Mouse (Mus musculus) layer of hippocampus, postnatal 25 days (tissue): ENCODE data around the gene Rhd. TPM values are rescaled to one million over a fixed set of nuclear protein-coding genes. Genes with fewer than 3 reads are reported as not detected.

Experiments
- DNase-seq, 2 experiments: peaks; one replicate each; pipeline ENCODE4 v3.0.0; 2022; ENCODE audit warnings: mixed read lengths in 2 of 2, low spot score in 1 of 2; ENCODE audit errors: extremely low spot score in 1 of 2
- total RNA-seq, 2 experiments: library from RNA; stranded (reverse); gene quantifications; 2 replicates each; pipeline ENCODE4 v1.2.3; 2021

Rhd gene
- total RNA-seq, 2 experiments from 2014 or later, result not detected

- no peak for DNase-seq
Measured at GRCm38 (mm10) chr4:134856056-134856455, 8.3 kb upstream of the Rhd start.

DNA sequence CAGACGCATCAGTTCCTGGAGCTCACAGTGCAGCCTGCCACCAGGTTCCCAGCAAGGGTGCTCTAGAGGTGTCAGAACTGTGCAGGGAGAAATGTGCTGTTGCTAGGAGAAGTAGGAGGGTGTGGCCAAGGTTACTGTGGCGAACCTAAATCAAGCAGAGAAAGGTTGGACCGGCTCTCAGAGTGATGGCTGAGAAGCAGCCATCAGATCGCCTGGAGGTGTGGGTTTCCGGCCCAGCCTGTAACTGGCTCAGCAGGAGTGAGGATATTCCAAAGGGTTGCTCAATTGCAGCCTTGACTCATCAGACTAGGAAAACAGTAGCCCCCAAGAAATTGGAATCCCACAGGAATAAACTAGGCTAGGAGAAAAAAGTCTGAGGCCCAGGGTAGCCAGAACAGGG lies 7.8 kb upstream of the Rhd start:
- no peak for DNase-seq

DNA sequence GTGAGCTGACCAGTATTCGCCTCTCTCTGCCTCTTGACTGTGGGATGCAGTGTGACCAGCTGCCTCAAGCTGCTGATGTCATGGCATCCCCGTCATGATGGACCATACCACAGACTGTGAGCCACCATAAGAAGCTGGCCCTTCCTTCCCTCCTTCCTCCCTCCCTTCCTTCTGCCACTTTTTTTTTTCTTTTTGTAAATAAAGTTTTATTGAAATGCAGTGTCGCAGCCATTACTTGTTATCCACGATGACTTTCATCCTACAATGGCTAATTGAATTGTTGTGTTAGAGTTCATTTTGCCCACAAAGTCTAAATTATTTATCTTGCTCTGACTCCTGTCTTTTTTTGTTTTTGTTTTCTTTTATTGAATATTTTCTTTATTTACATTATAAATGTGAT lies 5.8 kb upstream of the Rhd start:
- no peak for DNase-seq

DNA sequence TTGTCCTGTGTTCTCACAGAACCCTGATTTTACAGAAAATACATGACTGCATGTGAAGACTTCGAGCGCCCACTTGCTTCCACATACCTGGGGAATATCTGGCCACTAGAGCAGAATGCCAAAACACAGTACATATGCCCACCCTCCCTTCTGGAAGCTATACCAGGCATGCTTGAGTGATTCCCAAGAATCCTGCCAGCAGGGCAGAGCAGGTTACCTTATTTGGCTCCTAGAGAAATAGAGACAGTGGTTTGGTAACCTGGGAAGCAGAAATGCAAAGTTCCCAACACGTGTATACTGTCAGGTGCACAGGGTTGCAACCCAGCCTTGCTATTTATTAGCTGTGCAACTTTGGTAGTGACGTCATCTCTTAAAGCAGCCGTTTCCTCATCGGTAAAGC lies 2.5 kb upstream of the Rhd start:
- DNase-seq, result no peak

GRCm38 (mm10) chr4:134862996-134863395 lies 1.3 kb upstream of the Rhd start:
- DNase-seq, result no peak

GRCm38 (mm10) chr4:134865340-134865739 lies 1.0 kb downstream of the Rhd start:
- DNase-seq, result no peak

DNA sequence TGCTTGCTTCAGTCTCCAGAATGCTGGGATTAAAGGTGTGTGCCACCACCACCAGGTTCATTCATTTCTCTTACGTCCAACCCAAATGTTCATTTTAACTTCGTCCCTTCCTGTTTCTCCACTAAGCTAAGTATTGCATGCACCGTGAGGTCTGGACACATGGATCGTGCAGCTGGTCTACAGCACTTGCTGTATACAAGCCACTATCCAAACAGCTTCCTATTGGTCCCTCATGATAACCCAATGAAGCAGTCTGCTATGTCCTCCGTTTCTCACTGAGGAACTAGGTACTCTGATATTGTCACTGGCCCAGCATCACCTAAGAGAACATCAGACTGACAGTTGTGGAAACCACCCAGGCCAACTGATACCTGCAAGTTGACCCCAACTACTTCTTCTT lies 1.5 kb downstream of the Rhd start:
- DNase-seq, result no peak

GRCm38 (mm10) chr4:134867213-134867612 lies 2.9 kb downstream of the Rhd start:
- DNase-seq, result no peak

- DNase-seq, result no peak
Measured at GRCm38 (mm10) chr4:134867661-134868060, 3.3 kb downstream of the Rhd start.

DNA sequence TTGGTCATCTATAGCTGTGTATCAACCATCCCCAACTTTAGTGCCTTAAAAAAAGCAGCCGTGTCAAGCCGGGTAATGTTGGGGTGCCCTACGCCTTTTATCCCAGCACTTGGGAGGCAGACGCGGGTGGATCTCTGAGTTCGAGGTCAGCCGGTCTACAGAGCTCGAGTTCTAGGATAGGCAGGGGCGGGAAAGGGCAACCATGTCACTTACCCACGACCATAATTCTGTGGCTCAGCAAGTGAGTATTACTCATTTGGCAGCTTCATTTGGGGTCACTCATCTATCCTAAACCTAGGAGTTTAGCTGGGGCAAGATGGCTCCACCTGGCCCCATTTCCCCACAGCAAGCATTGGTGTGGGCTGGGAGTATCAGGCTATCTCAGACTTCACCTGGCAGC lies 3.7 kb downstream of the Rhd start:
- no peak for DNase-seq

- DNase-seq, result no peak
Measured at GRCm38 (mm10) chr4:134868490-134868889, 4.2 kb downstream of the Rhd start.

DNA sequence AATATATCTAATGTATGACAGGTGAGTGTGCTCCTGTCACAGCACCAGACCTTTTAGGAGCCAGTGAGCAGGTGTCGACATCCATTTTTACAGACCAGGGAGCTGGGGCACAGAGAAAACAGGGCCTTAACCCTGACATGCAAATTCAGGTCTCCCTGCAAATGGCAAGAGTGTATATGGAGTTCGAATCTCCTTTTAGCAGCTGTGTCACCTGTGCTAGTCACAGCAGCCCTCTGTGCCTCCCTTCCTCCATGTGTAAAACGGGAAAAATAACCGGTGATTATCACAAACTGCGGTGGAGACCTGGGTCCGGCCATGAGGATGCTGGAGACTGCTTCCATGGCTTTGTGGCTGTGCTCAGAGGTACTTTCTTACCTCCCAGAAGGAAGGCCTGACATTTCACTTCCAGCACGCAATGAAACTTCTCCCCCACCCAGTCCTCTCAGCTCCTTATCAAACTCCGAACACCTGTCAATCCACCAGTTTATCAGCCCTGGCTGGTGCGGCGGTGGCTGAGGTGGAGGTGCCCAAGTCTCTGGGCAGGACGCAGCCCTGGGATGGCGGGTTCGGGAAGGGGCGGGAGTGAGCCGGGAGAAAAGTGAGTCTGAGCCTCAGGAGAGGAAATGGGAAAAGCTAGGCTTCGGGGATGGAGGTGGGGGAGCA lies 4.9 kb downstream of the Rhd start:
- DNase-seq, result no peak

DNA sequence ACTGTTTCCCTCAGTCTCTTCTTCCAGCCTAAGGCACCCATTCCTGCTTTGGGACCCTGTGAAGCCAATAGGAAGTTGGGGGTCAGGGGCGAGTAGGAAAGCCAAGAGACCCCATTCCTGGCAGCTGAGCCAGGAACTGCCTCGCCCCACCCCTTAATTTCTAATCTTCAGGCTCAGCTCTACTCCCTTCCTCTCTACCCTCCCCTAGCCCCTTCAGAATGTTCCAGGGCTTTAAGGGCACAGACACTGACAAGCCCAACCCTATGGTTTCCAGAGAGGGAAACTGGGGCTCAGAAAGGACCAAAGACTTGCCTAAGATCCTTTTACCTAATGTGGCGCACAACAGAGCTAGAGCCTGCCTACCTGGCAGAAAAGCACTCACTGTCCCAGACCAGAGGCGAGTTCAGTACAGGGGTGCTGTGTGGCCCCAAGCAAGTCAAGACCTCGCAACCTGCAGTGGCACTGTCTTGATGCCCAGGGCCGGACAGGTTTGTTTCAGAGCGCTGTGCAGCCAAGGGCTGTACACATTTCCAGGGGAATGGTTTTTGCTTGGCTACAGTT lies 5.6 kb downstream of the Rhd start:
- DNase-seq, result no peak

- no peak for DNase-seq
Measured at GRCm38 (mm10) chr4:134871477-134871876, 7.1 kb downstream of the Rhd start.

- DNase-seq, result no peak
Measured at GRCm38 (mm10) chr4:134871950-134872349, 7.6 kb downstream of the Rhd start.

- no peak for DNase-seq
Measured at GRCm38 (mm10) chr4:134876171-134876570, 11.8 kb downstream of the Rhd start.

DNA sequence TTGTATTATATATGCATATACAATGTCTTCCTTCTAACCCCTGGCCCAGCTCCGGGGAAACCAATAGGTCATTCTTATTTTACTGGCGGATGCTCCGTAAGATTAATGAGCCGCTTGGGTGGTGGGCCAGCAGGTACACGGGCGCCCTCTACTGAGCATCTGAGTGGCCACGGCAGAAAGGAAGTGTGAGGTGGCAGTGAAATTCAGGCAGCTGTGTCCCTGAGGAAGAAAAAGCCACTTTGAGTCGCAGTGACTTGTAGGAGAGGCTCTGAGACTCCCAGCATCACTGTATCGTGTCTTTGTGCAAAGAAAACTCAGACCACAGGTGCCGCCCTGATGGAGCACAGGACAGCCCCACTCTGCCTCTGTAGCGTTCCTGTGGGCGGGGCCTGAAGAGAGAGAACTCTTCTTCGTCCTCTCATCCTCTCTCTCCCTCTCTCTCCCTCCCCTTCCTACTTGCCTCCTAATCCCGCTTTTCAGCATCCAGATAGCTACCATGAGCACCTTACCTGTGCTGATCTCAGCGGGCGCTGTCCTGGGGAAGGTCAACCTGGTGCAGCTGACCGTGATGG lies 15.2 kb downstream of the Rhd start:
- DNase-seq, result peak; percentile 47 to 83

- peak in 1 of 2 experiments; percentile 35 for DNase-seq
Measured at GRCm38 (mm10) chr4:134880041-134880440, 15.7 kb downstream of the Rhd start.

DNA sequence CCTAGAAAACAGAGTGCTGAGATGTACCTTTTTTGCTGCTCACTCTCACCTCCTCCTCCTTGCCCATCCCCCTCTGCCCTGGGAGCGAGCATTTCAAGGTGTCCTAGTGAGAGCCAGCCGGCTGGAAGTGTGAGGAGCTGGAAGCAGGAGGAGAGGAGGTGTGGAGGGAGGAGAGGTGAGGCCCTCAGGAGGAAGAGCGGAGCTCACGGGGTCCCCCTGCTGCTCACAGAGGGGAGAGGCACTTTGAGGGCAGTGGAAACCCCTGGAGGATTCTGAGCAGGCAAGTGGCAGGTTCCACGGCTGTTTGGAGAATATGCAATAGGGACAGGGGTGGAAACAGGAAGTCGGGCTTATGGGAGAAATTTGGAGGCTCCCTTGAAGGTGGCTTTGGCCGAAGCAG lies 18.9 kb downstream of the Rhd start:
- DNase-seq, result peak in 1 of 2 experiments; percentile 11

DNA sequence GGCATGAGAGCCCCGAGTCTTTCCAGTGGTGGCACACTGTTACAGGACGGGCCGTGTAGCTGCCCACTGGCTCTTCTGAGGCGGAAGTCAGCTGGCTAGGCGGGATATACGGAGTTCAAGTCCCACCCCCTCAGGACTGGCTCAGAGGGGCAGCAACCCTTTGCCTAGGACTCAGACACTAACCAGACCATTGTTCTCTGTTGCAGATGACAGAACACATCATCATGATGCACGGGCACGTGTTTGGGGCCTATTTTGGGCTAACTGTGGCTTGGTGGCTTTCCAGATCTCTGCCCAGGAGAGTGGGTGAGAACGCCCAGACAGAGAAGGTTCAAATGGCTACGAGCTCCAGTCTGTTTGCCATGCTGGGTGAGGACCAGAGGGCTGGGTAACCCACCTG lies 19.5 kb downstream of the Rhd start:
- no peak for DNase-seq

DNA sequence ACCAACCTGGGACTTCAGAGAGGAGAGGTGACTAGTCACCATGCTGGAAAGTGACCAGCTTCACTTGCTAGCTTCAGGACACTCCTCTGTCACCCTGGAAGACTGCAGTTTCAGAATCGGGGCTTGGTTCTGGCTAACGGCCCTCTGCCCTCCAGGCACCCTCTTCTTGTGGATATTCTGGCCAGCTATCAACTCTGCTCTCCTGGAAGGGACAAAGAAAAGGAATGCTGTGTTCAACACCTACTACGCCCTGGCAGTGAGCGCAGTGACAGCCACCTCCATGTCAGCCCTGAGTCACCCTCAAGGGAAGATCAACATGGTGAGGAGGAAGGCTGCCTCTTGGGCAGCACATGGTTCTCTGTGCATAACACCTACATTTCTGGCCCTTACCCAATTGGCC lies 20.0 kb downstream of the Rhd start:
- DNase-seq, result no peak

GRCm38 (mm10) chr4:134892096-134892495 lies 27.8 kb downstream of the Rhd start:
- peak; percentile 26 to 62 for DNase-seq
